Mouse (Mus musculus): ENCODE results near the gene Fbxl17.

Fbxl17 gene

GRCm38 (mm10) chr17:63033141-63033540, 466.7 kb downstream of the Fbxl17 start:
- no peak for DNase-seq

GRCm38 (mm10) chr17:63029105-63029504, 470.7 kb downstream of the Fbxl17 start:
- DNase-seq = no peak

GRCm38 (mm10) chr17:63025238-63025637, 474.6 kb downstream of the Fbxl17 start:
- DNase-seq = no peak

- DNase-seq = no peak
Measured at GRCm38 (mm10) chr17:63017605-63018167, 482.1 kb downstream of the Fbxl17 start.

GRCm38 (mm10) chr17:63012571-63012923, 487.3 kb downstream of the Fbxl17 start:
- DNase-seq = no peak

- peak; percentile 3 to 16 for DNase-seq
Measured at GRCm38 (mm10) chr17:63011893-63012570, 487.8 kb downstream of the Fbxl17 start.

- no peak for DNase-seq
Measured at GRCm38 (mm10) chr17:63010830-63011229, 489.0 kb downstream of the Fbxl17 start.

GRCm38 (mm10) chr17:63008788-63009187, 491.0 kb downstream of the Fbxl17 start:
- no peak for DNase-seq

- DNase-seq = no peak
Measured at GRCm38 (mm10) chr17:63008277-63008676, 491.5 kb downstream of the Fbxl17 start.

- no peak for DNase-seq
Measured at GRCm38 (mm10) chr17:63007876-63008275, 491.9 kb downstream of the Fbxl17 start.

Data from thymus, adult 18-20 months (tissue).